Mouse (Mus musculus) macrophage (primary cell): Measurements from ENCODE around the gene Hmgb2. TPM values are rescaled to one million over a fixed set of nuclear protein-coding genes. Genes with fewer than 3 reads are reported as not detected.

Experiments used
- H3K27ac ChIP-seq: fragments of 350-480 bp; formaldehyde crosslinking; 2 replicates; pipeline ENCODE4 v1.9.0; 2021
- H3K36me3 ChIP-seq: fragments of 350-480 bp; formaldehyde crosslinking; 2 replicates; pipeline ENCODE4 v1.9.0; 2021; ENCODE audit errors: inconsistent target
- H3K4me3 ChIP-seq: fragments of 350-480 bp; formaldehyde crosslinking; 2 replicates; pipeline ENCODE4 v1.9.0; 2021; ENCODE audit errors: inconsistent target
- H3K79me2 ChIP-seq: fragments of 350-480 bp; formaldehyde crosslinking; 2 replicates; pipeline ENCODE4 v1.9.0; 2021; ENCODE audit errors: inconsistent target
- WGBS: methylation state at CpG from one replicate; pipeline ENCODE4 v1.1.7; 2026; ENCODE audit warnings: inconsistent platforms; ENCODE audit not compliant: missing documents; 5-methylcytosine and 5-hydroxymethylcytosine counted together
- polyA plus RNA-seq: library from polyadenylated mRNA; stranded (reverse); fragments of 250-400 nt; gene quantifications from 3 replicates; pipeline ENCODE4 v1.2.4, GENCODE M21; 2018; ENCODE audit warnings: inconsistent platforms

Hmgb2 gene
- polyA plus RNA-seq, 1 experiment from 2014 or later, result 36.9 TPM

DNA sequence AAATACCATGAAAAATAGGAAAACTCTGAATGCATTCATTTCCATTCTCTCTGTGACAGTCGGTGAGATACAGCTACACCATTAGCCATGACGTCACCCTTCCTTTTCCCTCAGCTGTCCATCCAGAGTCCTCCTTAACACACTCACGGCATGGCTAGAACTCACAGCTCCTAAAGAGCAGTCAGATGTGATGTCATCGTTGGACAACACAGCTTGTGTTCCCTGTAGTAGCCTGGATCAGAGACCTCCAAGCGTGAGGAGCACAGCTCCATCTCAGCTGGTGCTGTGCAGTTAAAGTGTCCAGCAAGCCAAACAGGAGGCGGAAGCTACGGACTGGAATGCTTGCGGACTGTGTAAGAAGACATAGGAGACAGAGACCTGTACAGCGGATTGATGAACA, 49.2 kb downstream of the Hmgb2 start:
- WGBS, result 95% methylated on average over 9 of the region's 9 CpGs
- no peaks in the 10 kb centered on the region for H3K36me3 ChIP-seq
- H3K4me3 ChIP-seq, result no peak overlapping the region
- H3K27ac ChIP-seq, result no peak overlapping the region
- no peaks in the 10 kb centered on the region for H3K79me2 ChIP-seq

DNA sequence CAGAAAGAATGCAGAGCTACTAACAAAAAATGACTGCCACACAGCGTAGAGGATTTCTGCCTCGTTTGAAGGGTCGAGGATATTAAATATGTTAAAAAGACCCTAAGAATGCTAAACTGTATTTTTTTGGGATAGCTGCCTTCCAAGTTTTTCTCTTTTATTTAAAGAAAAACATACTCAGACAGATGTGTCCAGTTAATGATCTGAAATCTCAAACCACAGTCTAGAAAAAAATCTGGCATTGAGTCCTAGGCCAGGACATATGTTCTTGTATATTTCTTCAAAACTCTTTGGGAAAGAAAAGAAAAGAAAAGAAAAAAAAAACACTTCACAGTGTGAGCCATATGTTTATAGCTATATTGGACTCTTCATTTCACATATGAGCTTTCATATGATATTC, 51.0 kb downstream of the Hmgb2 start:
- Histone ChIP-seq H3K27ac (no peak overlapping the region), H3K4me3 (no peak overlapping the region), H3K36me3 (no peaks in the 10 kb centered on the region), H3K79me2 (no peaks in the 10 kb centered on the region)
- WGBS, result 96% methylated on average over 3 of the region's 3 CpGs

DNA sequence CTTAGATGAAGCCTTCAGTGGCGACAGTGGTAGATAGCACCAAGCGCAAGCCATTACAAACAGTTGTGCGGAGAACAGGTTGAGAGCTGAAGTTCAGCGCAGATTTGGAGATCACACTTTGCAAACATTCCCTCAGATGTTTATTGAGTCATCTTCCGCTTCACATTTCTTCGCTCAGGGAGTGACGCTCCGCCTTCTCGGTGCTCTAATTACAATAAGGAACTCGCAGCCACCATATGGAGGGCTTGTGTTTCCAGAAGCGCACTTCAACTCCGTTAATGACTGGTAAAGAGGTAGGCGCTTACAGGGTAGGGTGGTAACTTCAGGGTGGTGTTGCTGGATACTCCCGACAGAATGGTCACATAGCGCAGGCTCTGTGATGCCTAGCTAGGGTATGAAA, 52.0 kb downstream of the Hmgb2 start:
- WGBS, result 98% methylated on average over 15 of the region's 15 CpGs
- H3K79me2 ChIP-seq, result no peaks in the 10 kb centered on the region
- H3K36me3 ChIP-seq, result peaks cover 8% of the 10 kb centered on the region; the same call in 1 of the 2 replicates
- H3K4me3 ChIP-seq, result no peak overlapping the region
- H3K27ac ChIP-seq, result no peak overlapping the region

DNA sequence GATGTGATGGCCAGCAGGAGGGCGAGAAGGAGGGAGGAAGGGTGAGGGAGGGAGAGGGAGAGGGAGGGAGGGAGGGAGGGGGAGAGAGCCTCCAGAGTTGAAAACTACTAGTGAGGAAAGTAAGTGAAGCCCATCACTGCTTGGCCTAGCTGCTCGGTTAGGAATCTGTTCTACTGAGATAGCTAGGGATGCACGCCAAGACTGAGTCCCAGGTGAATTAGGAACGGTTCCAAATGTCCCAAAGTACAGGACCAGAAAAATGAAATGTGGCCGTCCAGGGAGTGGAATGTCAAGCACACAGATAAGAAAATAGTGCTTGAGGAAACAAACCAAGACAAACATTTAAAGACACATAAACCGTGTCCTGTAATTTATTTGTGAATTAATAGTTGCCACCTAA, 53.3 kb downstream of the Hmgb2 start:
- Histone ChIP-seq H3K27ac (no peak overlapping the region), H3K79me2 (no peaks in the 10 kb centered on the region), H3K4me3 (no peak overlapping the region), H3K36me3 (peaks cover 8% of the 10 kb centered on the region; the same call in 1 of the 2 replicates)
- 94% methylated on average over 5 of the region's 6 CpGs for WGBS

Other genes with a start within 250 kb of the Hmgb2 start
- gene Hand2, start 190.9 kb upstream of the Hmgb2 start, polyA plus RNA-seq, result not detected in 3 replicates
- gene Scrg1, start 56.0 kb upstream of the Hmgb2 start, polyA plus RNA-seq, result not detected in 3 replicates
- gene Sap30, start 24.0 kb upstream of the Hmgb2 start, polyA plus RNA-seq, result 25.6 to 46.1 TPM (median 39.6 TPM) in 3 replicates
- gene Galnt7, start 141.1 kb downstream of the Hmgb2 start, polyA plus RNA-seq, result 21.0 to 30.5 TPM (median 21.6 TPM) in 3 replicates